Mouse (Mus musculus): Measurements from ENCODE around the gene Emp3. TPM values are rescaled to one million over a fixed set of nuclear protein-coding genes. Genes with fewer than 3 reads are reported as not detected.
A peak's percentile ranks its signal among the peaks of the same experiment; 100 is the strongest.

Gene Emp3
- polyA plus RNA-seq, 1 experiment from 2014 or later = 295 TPM

- Histone ChIP-seq H3K9ac (replicated peaks; ENCODE audit: low read depth, low read length) (peak overlapping the region; percentile 14; the same call in 1 of the 2 replicates), H3K4me2 (replicated peaks; ENCODE audit: low read depth, low read length) (peak overlapping the region; percentile 43), H3K36me3 (ENCODE audit: control insufficient read depth, insufficient read depth, low read length) (peaks cover 4% of the 10 kb centered on the region), H3K4me1 (ENCODE audit: control insufficient read depth, insufficient read depth, low read length) (peaks cover 45% of the 10 kb centered on the region; the same call in 1 of the 2 replicates), H3K9me3 (ENCODE audit: control insufficient read depth, low read depth, low read length) (no peaks in the 10 kb centered on the region), H3K27me3 (ENCODE audit: control insufficient read depth, insufficient read depth, low read length) (0 out of 2 replicates have a peak, but pooled peaks cover 12% of the 10 kb centered on the region), H3K27ac (ENCODE audit: low read length) (no peak overlapping the region), H3K4me3 (ENCODE audit: low read depth, low read length) (peak overlapping the region; percentile 9; the same call in 1 of the 2 replicates)
- no peak for ATAC-seq (ENCODE audit: insufficient number of reproducible peaks, insufficient read depth, low FRiP score, low read depth)
- WGBS = 4% methylated on average over 14 of the region's 14 CpGs
Observed at GRCm38 (mm10) chr7:45869787-45870186, 51.4 kb downstream of the Emp3 start.

- no peak overlapping the region for H3K4me3 ChIP-seq (ENCODE audit: low read depth, low read length)
- no peaks in the 10 kb centered on the region for H3K9me3 ChIP-seq (ENCODE audit: control insufficient read depth, low read depth, low read length)
- H3K27me3 ChIP-seq (ENCODE audit: control insufficient read depth, insufficient read depth, low read length) = 0 out of 2 replicates have a peak, but pooled peaks cover 12% of the 10 kb centered on the region
- 21% methylated on average over 8 of the region's 8 CpGs for WGBS
- no peak overlapping the region for H3K27ac ChIP-seq (ENCODE audit: low read length)
- 0 out of 2 replicates have a peak overlapping the region, but pooled peaks have one; percentile 14 for H3K9ac ChIP-seq (replicated peaks; ENCODE audit: low read depth, low read length)
- peak overlapping the region; percentile 43 for H3K4me2 ChIP-seq (replicated peaks; ENCODE audit: low read depth, low read length)
- H3K4me1 ChIP-seq (ENCODE audit: control insufficient read depth, insufficient read depth, low read length) = peaks cover 39% of the 10 kb centered on the region; the same call in 1 of the 2 replicates
- H3K36me3 ChIP-seq (ENCODE audit: control insufficient read depth, insufficient read depth, low read length) = no peaks in the 10 kb centered on the region
- no peak for ATAC-seq (ENCODE audit: insufficient number of reproducible peaks, insufficient read depth, low FRiP score, low read depth)
Observed at GRCm38 (mm10) chr7:45869107-45869670, 52.0 kb downstream of the Emp3 start.

Other genes with a start within 250 kb of the Emp3 start
- gene Ntn5, start 237.4 kb downstream of the Emp3 start, polyA plus RNA-seq (2014; fragmentation: Nextera tagmentation; extraction: Ambion mirVana) = 0.67 and 1.0 TPM in 2 replicates
- gene Sec1, start 227.0 kb downstream of the Emp3 start, polyA plus RNA-seq (2014; fragmentation: Nextera tagmentation; extraction: Ambion mirVana) = 4.8 and 5.7 TPM in 2 replicates
- gene Car11, start 221.6 kb downstream of the Emp3 start, polyA plus RNA-seq (2014; fragmentation: Nextera tagmentation; extraction: Ambion mirVana) = 10.4 and 11.4 TPM in 2 replicates
- gene Dbp, start 216.3 kb downstream of the Emp3 start, polyA plus RNA-seq (2014; fragmentation: Nextera tagmentation; extraction: Ambion mirVana) = 6.4 and 6.7 TPM in 2 replicates
- 1,227 and 1,272 TPM in 2 replicates for gene Rpl18, start 205.9 kb downstream of the Emp3 start, polyA plus RNA-seq (2014; fragmentation: Nextera tagmentation; extraction: Ambion mirVana)
- gene Sphk2, start 203.4 kb downstream of the Emp3 start, polyA plus RNA-seq (2014; fragmentation: Nextera tagmentation; extraction: Ambion mirVana) = 24.4 TPM in 2 replicates
- gene Fam83e, start 200.2 kb downstream of the Emp3 start, polyA plus RNA-seq (2014; fragmentation: Nextera tagmentation; extraction: Ambion mirVana) = 3.1 and 4.1 TPM in 2 replicates
- gene Spaca4, start 195.6 kb downstream of the Emp3 start, polyA plus RNA-seq (2014; fragmentation: Nextera tagmentation; extraction: Ambion mirVana) = 0.38 TPM in 1 of 2 replicates, not detected in the other
- gene Lmtk3, start 137.7 kb downstream of the Emp3 start, polyA plus RNA-seq (2014; fragmentation: Nextera tagmentation; extraction: Ambion mirVana) = 2.5 and 3.3 TPM in 2 replicates
- gene Sult2b1, start 136.7 kb downstream of the Emp3 start, polyA plus RNA-seq (2014; fragmentation: Nextera tagmentation; extraction: Ambion mirVana) = 2.8 and 3.6 TPM in 2 replicates
- gene Cyth2, start 106.8 kb downstream of the Emp3 start, polyA plus RNA-seq (2014; fragmentation: Nextera tagmentation; extraction: Ambion mirVana) = 89.3 and 92.6 TPM in 2 replicates
- gene Kcnj14, start 96.6 kb downstream of the Emp3 start, polyA plus RNA-seq (2014; fragmentation: Nextera tagmentation; extraction: Ambion mirVana) = 1.3 and 1.4 TPM in 2 replicates
- 62.7 and 69.6 TPM in 2 replicates for gene Grwd1, start 90.5 kb downstream of the Emp3 start, polyA plus RNA-seq (2014; fragmentation: Nextera tagmentation; extraction: Ambion mirVana)
- 150 and 157 TPM in 2 replicates for gene Kdelr1, start 48.6 kb downstream of the Emp3 start, polyA plus RNA-seq (2014; fragmentation: Nextera tagmentation; extraction: Ambion mirVana)
- 0.29 and 0.48 TPM in 2 replicates for gene Grin2d, start 43.0 kb downstream of the Emp3 start, polyA plus RNA-seq (2014; fragmentation: Nextera tagmentation; extraction: Ambion mirVana)
- 0.45 and 0.65 TPM in 2 replicates for gene Syngr4, start 24.7 kb downstream of the Emp3 start, polyA plus RNA-seq (2014; fragmentation: Nextera tagmentation; extraction: Ambion mirVana)
- 4.7 and 5.4 TPM in 2 replicates for gene Tmem143, start 24.5 kb downstream of the Emp3 start, polyA plus RNA-seq (2014; fragmentation: Nextera tagmentation; extraction: Ambion mirVana)
- 3.4 and 3.5 TPM in 2 replicates for gene Ccdc114, start 2.7 kb upstream of the Emp3 start, polyA plus RNA-seq (2014; fragmentation: Nextera tagmentation; extraction: Ambion mirVana)
- gene Abcc6, start 108.9 kb upstream of the Emp3 start, polyA plus RNA-seq (2014; fragmentation: Nextera tagmentation; extraction: Ambion mirVana) = 0.78 and 1.4 TPM in 2 replicates
- gene Nomo1, start 112.3 kb upstream of the Emp3 start, polyA plus RNA-seq (2014; fragmentation: Nextera tagmentation; extraction: Ambion mirVana) = 21.1 and 22.3 TPM in 2 replicates
- gene Kcnj11, start 179.4 kb upstream of the Emp3 start, polyA plus RNA-seq (2014; fragmentation: Nextera tagmentation; extraction: Ambion mirVana) = 0.56 and 0.74 TPM in 2 replicates